In the genomic region with DNA sequence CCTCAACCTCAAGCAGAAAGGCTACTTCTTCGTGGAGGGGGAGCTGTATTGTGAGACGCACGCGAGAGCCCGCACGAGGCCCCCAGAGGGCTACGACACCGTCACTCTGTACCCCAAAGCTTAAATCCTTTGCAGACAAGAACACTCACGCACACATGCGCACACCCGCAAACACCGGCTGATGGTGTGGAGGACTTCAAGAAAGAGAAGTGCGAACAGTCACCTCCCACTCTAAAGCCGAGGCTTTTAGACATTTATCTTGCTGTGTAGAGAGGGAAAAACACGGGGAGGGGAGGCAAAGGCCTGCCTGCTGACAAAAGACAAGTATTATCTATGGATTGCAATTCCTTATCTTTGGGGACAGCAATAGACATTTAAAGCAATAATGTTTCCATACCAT, we compare ENCODE assay signal across 24 mouse cellular contexts. TPM values are rescaled to one million over a fixed set of nuclear protein-coding genes. Genes with fewer than 3 reads are reported as not detected.
DNase-seq lines count a peak whose midpoint lies in the region; ATAC-seq and TF ChIP-seq lines count a peak whose summit lies in the region.
"Had no signal": no experiment of that assay in that cellular context is flagged by ENCODE, and none has a peak within 500 bp of the region (broad histone marks: within the 10 kb centered on the region; RNA-seq: fewer than 3 reads in every experiment).

No protein-coding gene starts in this region.

- no peak for TF ChIP-seq CTCF in E14TG2a.4 (conservative IDR thresholded peaks at IDR 0.05; ENCODE audit: low read length)

- DNase-seq in frontal cortex, postnatal 25 days (ENCODE audit: low spot score in 2 of 2): no peak
- peak; percentile 79 for DNase-seq in heart, adult 11 months
- peak; percentile 41 for DNase-seq in right cerebral cortex, adult 18-20 months
- DNase-seq in right cerebral cortex, adult 2 months (ENCODE audit: low spot score in 2 of 2): no peak
- no peak for DNase-seq in lung, postnatal 14 days
- DNase-seq: adrenal gland, adult 2 months; adrenal gland, postnatal 10 days; adrenal gland, postnatal 25 days; B cell, adult 2 months; cerebellum, adult 11-12 months; cerebellum, adult 2 months; cerebellum, adult 9-10 months; cerebellum, postnatal 10 days; cerebellum, postnatal 25 days had no signal

- H3K27me3 ChIP-seq in heart, embryonic 12.5 days (replicated peaks): no peaks in the 10 kb centered on the region
- peaks cover 32% of the 10 kb centered on the region for H3K27me3 ChIP-seq in E14TG2a.4 (ENCODE audit: insufficient read depth, low read length)
- H3K27me3 ChIP-seq: CH12.LX; embryonic facial prominence, embryonic 12.5 days; forebrain, embryonic 13.5 days; forebrain, embryonic 15.5 days had no signal

- H3K27ac ChIP-seq in heart, embryonic 12.5 days (ENCODE audit: poor library complexity, severe bottlenecking): no peak overlapping the region
- H3K27ac ChIP-seq: embryonic facial prominence, embryonic 10.5 days; embryonic facial prominence, embryonic 12.5 days; forebrain, embryonic 13.5 days; forebrain, embryonic 15.5 days had no signal

- peaks cover 62% of the 10 kb centered on the region for H3K36me3 ChIP-seq in heart, embryonic 12.5 days
- H3K36me3 ChIP-seq in E14TG2a.4 (ENCODE audit: insufficient read depth, low read length): no peaks in the 10 kb centered on the region
- H3K36me3 ChIP-seq: embryonic facial prominence, embryonic 10.5 days; embryonic facial prominence, embryonic 12.5 days; forebrain, embryonic 15.5 days had no signal

- H3K9ac ChIP-seq in heart, embryonic 12.5 days: no peak overlapping the region
- H3K9ac ChIP-seq: embryonic facial prominence, embryonic 12.5 days; forebrain, embryonic 13.5 days; forebrain, embryonic 15.5 days had no signal

- H3K4me2 ChIP-seq in heart, embryonic 12.5 days: no peak overlapping the region
- H3K4me2 ChIP-seq: embryonic facial prominence, embryonic 12.5 days; forebrain, embryonic 13.5 days; forebrain, embryonic 15.5 days had no signal

- 71% methylated on average over 15 of the region's 15 CpGs for WGBS in heart, embryonic 12.5 days

- H3K4me3 ChIP-seq in heart, embryonic 12.5 days: no peak overlapping the region
- H3K4me3 ChIP-seq in E14TG2a.4 (replicated peaks; ENCODE audit: low read length): peak overlapping the region; percentile 48
- H3K4me3 ChIP-seq: embryonic facial prominence, embryonic 10.5 days; embryonic facial prominence, embryonic 12.5 days; forebrain, embryonic 13.5 days; forebrain, embryonic 15.5 days had no signal

- H3K4me1 ChIP-seq in heart, embryonic 12.5 days (replicated peaks): no peaks in the 10 kb centered on the region
- peaks cover 34% of the 10 kb centered on the region for H3K4me1 ChIP-seq in E14TG2a.4 (replicated peaks; ENCODE audit: low read depth, low read length)
- H3K4me1 ChIP-seq: forebrain, embryonic 13.5 days; forebrain, embryonic 15.5 days had no signal

- peak; percentile 86 for ATAC-seq in frontal cortex, adult (ENCODE audit: low TSS enrichment)
- no peak for ATAC-seq in heart, embryonic 12.5 days (ENCODE audit: insufficient number of reproducible peaks, low FRiP score)
- ATAC-seq: CD4-positive, CD25-positive, alpha-beta regulatory T cell, adult 4 months; forebrain, embryonic 13.5 days; forebrain, embryonic 15.5 days had no signal

- peaks cover 6% of the 10 kb centered on the region; the same call in 1 of the 2 replicates for H3K9me3 ChIP-seq in heart, embryonic 12.5 days (replicated peaks)
- H3K9me3 ChIP-seq in E14TG2a.4 (ENCODE audit: low read length): no peaks in the 10 kb centered on the region
- H3K9me3 ChIP-seq: embryonic facial prominence, embryonic 10.5 days; embryonic facial prominence, embryonic 12.5 days; forebrain, embryonic 13.5 days; forebrain, embryonic 15.5 days had no signal

RNA-seq across cellular contexts. Expression of a gene that starts 15.5 kb away (rescaled TPM):
- 0.06 and 0.20 TPM in 2 replicates for polyA plus RNA-seq in heart, embryonic 12.5 days (2016; fragmentation: Nextera tagmentation; extraction: Ambion mirVana)
- polyA plus RNA-seq: adrenal gland, adult 2 months; CD4-positive, CD25-positive, alpha-beta regulatory T cell, adult 4 months; cerebellum, adult 2 months; embryonic facial prominence, embryonic 10.5 days; embryonic facial prominence, embryonic 14.5 days had no signal

RNA-seq across cellular contexts. Expression of a gene that starts 33.6 kb away (rescaled TPM):
- 336 and 344 TPM in 2 replicates for polyA plus RNA-seq in heart, embryonic 12.5 days (2016; fragmentation: Nextera tagmentation; extraction: Ambion mirVana)
- polyA plus RNA-seq: CD4-positive, CD25-positive, alpha-beta regulatory T cell, adult 4 months had no signal

RNA-seq across cellular contexts. Expression of a gene that starts 56.2 kb away (rescaled TPM):
- polyA plus RNA-seq in heart, embryonic 12.5 days (2016; fragmentation: Nextera tagmentation; extraction: Ambion mirVana): 2.5 and 3.2 TPM in 2 replicates

RNA-seq across cellular contexts. Expression of a gene that starts 56.4 kb away (rescaled TPM):
- 52.4 and 63.7 TPM in 2 replicates for polyA plus RNA-seq in heart, embryonic 12.5 days (2016; fragmentation: Nextera tagmentation; extraction: Ambion mirVana)

Comparison
In these comparisons a context has a peak if more than half of its experiments do, and no peak if none do; other contexts are left out.
1. DNase-seq: peak in heart, adult 11 months (single experiment) and right cerebral cortex, adult 18-20 months (single experiment); none in frontal cortex, postnatal 25 days (0 of 2), right cerebral cortex, adult 2 months (0 of 2) and lung, postnatal 14 days (single experiment).